Mouse (Mus musculus): ENCODE measurements at regions not wholly inside any gene's neighbourhood (a gene's known extent, or its start where the extent isn't known, plus 50 kb on each side); places are given as distances from the start of the nearest gene placed in this dataset.
A peak's percentile ranks its signal among the peaks of the same experiment; 100 is the strongest.

- DNase-seq, result no peak
Observed at GRCm38 (mm10) chr3:149353958-149354357, 363.6 kb upstream of the Adgrl2 start.

- DNase-seq, result no peak
Observed at GRCm38 (mm10) chr3:149352546-149352945, 362.2 kb upstream of the Adgrl2 start.

DNA sequence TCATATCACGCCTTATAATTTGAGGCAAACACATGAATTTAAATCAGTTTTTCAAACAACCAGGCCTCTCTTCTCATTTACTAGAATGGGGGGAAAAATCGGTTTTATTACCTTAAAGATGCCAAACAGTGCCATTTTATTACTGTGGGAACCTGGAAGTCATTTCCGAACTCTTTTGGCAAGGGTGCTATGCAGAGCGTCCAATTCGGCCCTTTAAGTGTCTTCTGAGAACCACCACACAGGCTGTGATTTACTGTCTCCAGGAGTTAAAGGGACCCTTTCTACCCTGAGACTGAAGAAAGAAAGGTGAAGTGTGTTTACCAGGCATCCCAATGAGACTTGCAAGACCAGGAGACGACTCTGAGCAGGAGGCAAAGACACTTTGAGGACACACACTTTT lies 359.4 kb upstream of the Adgrl2 start:
- no peak for DNase-seq

DNA sequence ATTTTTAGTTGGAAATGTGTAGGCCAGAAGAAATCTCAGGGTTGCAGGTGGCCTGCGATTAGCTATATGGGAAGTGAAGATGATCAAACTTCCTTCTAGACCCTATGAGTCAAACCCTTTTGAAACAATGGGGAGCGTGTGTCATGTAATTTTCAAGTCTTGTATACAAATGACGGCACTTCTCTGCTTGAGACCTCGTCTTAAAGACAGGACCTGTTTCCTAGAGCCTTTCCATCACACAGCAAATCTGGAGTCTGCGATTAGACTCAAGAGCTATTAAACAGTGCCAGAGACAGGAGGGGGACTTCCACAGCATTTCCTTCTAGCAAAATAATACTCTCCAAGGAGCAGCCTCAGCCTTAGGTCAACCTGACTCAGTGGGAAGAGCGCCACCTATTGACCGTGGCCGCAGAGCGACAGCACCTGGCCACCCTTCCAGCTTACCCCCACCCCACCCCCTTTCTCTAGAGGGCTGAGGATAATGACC lies 358.9 kb upstream of the Adgrl2 start:
- peak; percentile 9 for DNase-seq

DNA sequence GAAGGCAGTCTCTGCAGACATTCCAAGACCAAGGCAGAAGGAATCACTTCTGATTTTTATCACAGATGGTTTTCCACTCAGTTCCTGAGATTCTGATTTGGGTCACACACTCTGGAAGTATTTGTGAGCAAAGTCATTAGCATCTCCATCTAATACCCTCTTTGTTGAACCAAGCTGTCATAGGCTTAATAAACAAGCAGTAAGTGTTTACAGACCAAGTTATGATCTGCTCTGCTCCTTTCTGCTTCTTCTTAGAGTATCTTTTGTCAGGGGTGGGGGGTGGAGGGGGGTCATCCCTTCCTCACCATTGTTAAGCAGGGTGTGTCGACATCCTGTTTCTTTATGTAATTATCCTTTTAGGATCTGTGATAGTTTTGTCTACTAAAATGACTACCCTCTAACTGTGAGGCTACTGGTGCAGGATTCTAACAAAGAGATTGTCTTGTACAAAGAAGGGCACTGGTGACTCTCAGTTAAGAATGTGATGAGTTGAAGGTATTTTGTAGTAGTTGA lies 358.2 kb upstream of the Adgrl2 start:
- no peak for DNase-seq

GRCm38 (mm10) chr3:149347241-149347992 lies 357.1 kb upstream of the Adgrl2 start:
- DNase-seq, result no peak

DNA sequence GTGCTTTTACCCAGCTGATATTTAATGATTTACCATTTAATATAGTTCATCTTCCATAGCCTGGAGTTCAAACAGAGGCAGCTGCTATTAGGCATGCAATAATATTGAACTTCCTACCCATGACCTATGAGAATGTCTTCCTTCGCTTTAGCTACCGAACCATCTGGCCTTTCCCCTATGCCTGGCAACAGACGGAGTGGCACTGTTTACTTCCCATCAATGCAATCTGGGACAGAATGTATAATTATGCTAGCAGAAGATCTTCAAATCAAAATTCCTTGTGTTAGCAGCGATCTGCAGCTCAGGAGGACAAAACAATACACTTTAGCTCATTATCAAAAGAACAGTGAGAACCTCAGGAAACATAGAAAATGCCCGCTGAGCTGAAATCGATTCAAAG lies 352.2 kb upstream of the Adgrl2 start:
- DNase-seq, result peak; percentile 24

DNA sequence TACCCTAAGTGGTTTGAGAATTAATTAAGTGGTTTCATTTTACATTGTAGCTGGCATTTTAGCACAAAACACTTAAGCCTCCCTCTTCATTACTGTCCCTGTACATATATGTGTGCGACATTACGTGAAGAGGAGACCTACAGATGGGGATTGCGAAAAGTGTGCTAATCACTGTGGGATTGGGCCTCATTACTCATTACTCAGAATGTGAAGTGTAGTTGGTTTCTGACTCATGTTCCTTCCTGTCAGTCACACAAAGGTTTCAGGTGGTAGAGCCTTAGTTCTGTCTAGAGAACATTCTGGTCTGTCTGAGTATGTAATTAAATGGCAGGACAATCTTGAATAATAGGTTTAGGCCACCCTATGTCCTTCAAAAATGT lies 349.0 kb upstream of the Adgrl2 start:
- no peak for DNase-seq

DNA sequence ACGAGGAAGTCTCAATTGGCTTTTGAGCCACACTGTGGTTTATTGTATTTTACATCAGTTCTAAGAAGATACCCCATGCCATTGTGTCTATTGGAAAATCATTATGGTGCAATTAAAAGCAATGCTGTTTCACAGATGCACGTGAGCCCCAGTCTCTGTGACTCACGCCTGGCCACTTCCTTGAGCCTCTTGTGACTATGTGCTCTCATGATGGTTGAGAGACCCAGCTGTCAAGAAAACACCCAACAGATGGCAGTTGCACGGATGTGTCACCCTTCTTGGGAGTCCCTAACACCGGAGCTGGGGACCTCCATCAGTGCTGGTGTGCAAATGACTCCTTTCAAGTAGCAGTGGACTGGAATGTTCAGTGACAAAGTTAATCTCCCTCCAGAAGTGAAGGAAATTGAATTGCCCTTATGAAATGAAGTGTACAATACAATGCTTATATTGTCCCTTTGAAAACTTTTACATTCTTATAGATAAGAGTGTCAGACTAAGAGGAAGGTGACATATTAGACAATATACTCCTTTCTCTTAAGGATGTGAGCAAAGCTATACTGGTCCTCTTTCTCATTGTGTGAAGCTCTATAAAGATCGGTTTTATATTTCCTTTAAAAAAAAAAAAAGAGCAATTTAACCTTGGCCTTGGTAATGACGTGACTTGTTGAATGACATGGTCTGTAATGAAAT lies 348.5 kb upstream of the Adgrl2 start:
- no peak for DNase-seq

GRCm38 (mm10) chr3:149335259-149335658 lies 344.9 kb upstream of the Adgrl2 start:
- no peak for DNase-seq

GRCm38 (mm10) chr3:149333607-149334006 lies 343.3 kb upstream of the Adgrl2 start:
- DNase-seq, result no peak

DNA sequence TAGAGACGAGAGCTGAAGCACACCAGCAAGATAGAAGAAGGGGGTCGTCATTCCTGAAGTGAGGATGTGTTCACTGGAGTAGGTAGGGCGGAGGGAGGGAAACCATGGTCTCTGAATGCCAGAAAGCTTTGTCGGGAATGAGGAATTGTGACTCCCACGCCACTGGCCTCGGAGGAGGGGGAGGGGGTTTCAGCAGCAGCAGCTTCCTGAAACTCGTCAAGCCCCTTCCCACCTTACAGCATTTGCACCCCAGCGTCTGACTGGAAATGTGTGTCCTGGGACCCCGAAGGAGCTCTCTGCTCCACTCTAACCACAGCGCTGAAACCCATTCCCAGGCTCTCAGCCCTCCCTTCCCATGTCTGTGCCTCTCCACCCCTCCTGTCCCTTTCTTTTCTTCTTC lies 342.8 kb upstream of the Adgrl2 start:
- DNase-seq, result no peak

- no peak for DNase-seq
Observed at GRCm38 (mm10) chr3:149332105-149332504, 341.8 kb upstream of the Adgrl2 start.

DNA sequence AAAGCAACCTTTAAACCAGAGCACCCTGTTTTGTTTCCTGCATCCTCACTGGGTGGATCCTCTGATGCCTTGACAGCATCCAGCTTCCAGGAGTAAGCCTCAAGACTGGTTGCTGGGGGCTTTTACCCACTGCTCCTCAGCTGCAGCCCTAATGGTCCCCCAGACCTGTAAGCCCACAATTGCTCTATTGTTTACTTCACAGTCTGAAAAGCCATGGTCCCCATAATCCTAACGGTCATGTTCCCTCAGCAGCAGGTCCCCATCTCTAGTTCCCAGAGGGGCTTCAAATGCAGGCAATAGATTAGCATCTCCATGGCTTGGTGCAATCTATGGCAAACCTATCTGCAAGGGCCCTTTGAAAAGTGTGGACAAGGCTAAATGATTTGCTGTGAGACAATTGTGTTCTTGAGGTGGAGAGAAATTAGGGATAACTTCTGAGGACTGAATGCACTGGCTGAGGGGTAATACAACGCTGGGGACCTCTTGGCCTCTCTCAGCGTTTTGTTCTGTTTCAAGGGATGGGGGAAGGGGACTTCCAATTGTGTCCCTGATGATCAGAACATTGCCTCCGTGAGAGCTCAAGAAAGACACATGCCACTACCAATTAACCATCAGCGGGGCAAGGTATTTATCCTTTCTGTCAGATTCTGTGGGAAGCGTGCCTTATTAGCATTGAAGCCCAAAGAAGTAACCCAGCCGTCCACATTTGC lies 341.1 kb upstream of the Adgrl2 start:
- no peak for DNase-seq

DNA sequence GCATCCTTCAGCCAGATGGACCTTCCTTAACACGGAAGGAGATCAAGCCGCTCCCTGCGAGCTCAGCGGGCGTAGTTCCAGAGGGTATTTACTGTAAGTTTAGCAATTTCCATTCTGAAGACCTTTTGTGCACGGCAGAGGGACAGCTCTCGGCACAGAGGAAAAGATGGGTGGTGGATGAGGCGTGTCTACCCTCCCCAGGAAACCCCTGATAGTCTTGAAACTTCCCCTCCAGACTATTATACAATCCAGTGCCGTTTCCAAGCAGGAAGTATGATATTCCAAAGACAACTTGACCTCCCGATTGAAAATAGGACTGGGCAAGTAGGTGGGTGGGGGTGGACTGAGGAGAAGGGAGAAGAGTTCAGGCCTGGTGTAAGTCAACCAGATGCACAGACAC lies 340.4 kb upstream of the Adgrl2 start:
- no peak for DNase-seq

DNA sequence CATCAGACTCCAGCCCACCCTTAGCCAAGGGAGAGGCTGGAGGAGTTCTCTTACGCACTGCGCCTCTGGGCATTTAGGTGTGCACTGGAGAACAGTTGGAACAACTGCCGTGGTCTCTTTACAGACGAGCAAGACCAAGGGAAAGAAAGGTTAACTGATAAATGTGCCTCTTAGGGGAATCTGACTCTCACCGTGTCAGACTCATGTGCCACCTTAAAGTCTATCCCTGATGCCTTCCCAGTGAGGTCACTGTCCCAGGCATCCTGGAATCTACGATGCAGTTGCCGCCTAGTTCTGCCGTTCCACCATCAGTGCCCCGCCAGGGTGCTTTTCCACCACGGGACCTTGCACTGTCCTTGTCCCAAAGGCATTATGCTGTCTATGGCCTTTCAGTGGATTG lies 339.7 kb upstream of the Adgrl2 start:
- DNase-seq, result no peak

DNA sequence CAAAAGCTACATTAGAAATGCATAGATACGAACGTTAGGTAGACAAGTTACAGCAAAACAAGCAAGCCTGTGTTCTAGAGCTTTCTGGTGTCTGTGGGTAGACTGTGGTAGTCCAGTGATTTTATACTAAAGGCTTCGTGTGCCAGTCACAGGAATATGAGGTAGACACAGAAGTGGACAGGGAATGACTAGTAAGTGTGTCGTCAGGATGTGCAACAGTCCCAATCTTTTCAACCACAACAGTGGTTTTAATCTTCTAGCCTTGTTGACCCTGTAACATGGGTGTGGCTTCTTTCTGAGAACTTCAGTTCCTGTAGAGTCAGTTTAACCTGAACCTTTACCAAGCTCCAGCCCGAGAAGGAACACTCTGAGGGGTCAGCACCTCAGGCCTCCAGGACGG lies 339.3 kb upstream of the Adgrl2 start:
- DNase-seq, result no peak

- DNase-seq, result no peak
Observed at GRCm38 (mm10) chr3:149326664-149327063, 336.3 kb upstream of the Adgrl2 start.

GRCm38 (mm10) chr3:149324088-149324487 lies 333.7 kb upstream of the Adgrl2 start:
- DNase-seq, result no peak

GRCm38 (mm10) chr3:149318728-149319127 lies 328.4 kb upstream of the Adgrl2 start:
- DNase-seq, result no peak

DNA sequence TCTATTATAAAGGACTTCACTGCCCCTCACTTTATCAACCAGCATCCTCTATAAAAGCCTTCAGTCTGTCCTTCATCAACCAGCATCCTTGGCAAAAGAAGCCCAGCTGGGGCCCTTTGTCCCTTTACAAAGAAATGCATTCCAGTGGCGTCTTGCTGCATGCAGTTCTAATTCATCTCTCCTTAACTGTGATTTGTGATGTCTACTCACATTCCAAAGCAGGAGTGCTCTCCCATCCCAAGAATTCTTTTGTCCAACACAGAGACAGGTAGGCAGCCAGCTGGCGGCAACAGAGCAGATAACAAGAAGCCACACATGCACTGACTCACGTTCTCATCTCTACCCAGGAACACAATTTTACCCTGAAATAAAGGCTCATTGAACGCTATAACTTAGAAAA lies 323.9 kb upstream of the Adgrl2 start:
- no peak for DNase-seq

GRCm38 (mm10) chr3:149313217-149313616 lies 322.9 kb upstream of the Adgrl2 start:
- no peak for DNase-seq

GRCm38 (mm10) chr3:149311576-149311975 lies 321.2 kb upstream of the Adgrl2 start:
- DNase-seq, result no peak

- DNase-seq, result no peak
Observed at GRCm38 (mm10) chr3:149306709-149307108, 316.4 kb upstream of the Adgrl2 start.
